Mouse (Mus musculus) gastrocnemius, adult 8-10 months (tissue): Measurements from ENCODE around the gene Olfr1168. TPM values are rescaled to one million over a fixed set of nuclear protein-coding genes. Genes with fewer than 3 reads are reported as not detected.
"Not testable (repeated sequence)": the region's sequence is repeated elsewhere in the genome, so short reads cannot be mapped to it uniquely, and the experiment has no call there.

ENCODE experiments used
- DNase-seq, 2 experiments: peaks; one replicate each; pipeline ENCODE4 v3.0.0; 2022; ENCODE audit warnings: low spot score in 2 of 2
- total RNA-seq, 4 experiments: library from RNA; stranded (reverse); gene quantifications; 2 replicates each; pipeline ENCODE4 v1.2.4; 2022

Olfr1168 gene
- not detected for total RNA-seq

DNA sequence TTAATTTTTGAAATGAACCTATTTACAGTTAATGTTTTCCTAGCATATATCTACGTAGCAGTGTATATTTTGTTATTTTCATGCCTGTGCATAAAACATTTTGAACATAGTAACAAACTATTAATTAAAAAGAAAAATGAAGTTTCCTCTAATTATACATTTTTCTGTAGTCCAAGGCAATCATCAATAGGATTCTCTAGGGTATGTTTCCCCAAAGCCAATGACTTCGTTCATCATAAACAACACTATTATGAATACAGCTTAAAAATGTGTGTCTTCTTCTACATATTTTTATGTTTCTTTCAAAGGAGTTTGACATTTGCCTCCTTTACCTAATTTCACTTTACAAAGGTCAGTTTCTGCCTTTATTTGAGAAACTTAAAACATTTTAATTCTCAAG is at the start of gene Olfr1168:
Olfr1168 (plus strand) TSS at position 301 of the 400 bp plus-strand sequence.
- DNase-seq = no peak

- not testable (repeated sequence) for DNase-seq
Observed at GRCm38 (mm10) chr2:88155093-88155492, 26.6 kb upstream of the Olfr1168 start, which contains the start of gene Olfr1167. TSS of gene Olfr1167 (minus strand) at chr2:88155193.

- no peak for DNase-seq
Observed at GRCm38 (mm10) chr2:88220784-88221183, 39.1 kb downstream of the Olfr1168 start.

DNA sequence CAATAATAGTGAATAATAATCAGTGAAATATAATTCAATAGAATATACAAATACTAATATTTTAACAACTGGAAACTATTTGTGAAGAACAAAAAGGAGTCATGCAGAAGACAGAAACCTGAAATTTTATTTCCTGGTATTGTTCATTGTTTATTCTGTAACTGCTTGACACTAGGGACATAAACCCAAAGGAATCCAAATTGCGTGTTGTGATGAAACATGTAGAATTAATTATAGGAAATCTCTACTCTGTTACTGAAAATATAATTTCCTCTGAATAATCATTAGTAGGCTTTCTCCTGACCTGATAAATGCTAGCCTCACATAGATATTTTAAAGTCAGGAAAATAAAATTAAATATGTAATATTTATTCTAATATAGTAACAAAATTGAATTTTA is 46.6 kb downstream of the Olfr1168 start, which contains the start of gene Olfr1170:
Olfr1170 (minus strand) TSS at position 101 of the 400 bp plus-strand sequence.
- no peak for DNase-seq

Other genes with a start within 250 kb of the Olfr1168 start
- gene Olfr1155, start 236.7 kb upstream of the Olfr1168 start, total RNA-seq = not detected
- not detected for gene Olfr1156, start 228.8 kb upstream of the Olfr1168 start, total RNA-seq
- not detected for gene Olfr1157, start 213.6 kb upstream of the Olfr1168 start, total RNA-seq
- not detected for gene Olfr74, start 207.2 kb upstream of the Olfr1168 start, total RNA-seq
- gene Olfr1158, start 191.8 kb upstream of the Olfr1168 start, total RNA-seq = not detected
- gene Olfr1160, start 173.6 kb upstream of the Olfr1168 start, total RNA-seq = not detected
- not detected for gene Olfr1161, start 159.1 kb upstream of the Olfr1168 start, total RNA-seq
- not detected for gene Olfr73, start 144.2 kb upstream of the Olfr1168 start, total RNA-seq
- gene Olfr1162, start 130.8 kb upstream of the Olfr1168 start, total RNA-seq = not detected
- gene Olfr1163, start 110.0 kb upstream of the Olfr1168 start, total RNA-seq = not detected
- not detected for gene Olfr1164, start 87.9 kb upstream of the Olfr1168 start, total RNA-seq
- not detected for gene Olfr1166, start 53.6 kb upstream of the Olfr1168 start, total RNA-seq
- not detected for gene Olfr1167, start 26.7 kb upstream of the Olfr1168 start, total RNA-seq
- not detected for gene Olfr1170, start 46.5 kb downstream of the Olfr1168 start, total RNA-seq
- gene Olfr1173, start 98.0 kb downstream of the Olfr1168 start, total RNA-seq = not detected
- gene Olfr1174-ps, start 133.3 kb downstream of the Olfr1168 start, total RNA-seq = not detected
- gene Olfr1175-ps, start 145.3 kb downstream of the Olfr1168 start, total RNA-seq = not detected
- not detected for gene Olfr1176, start 154.8 kb downstream of the Olfr1168 start, total RNA-seq
- not detected for gene Olfr1177-ps, start 164.6 kb downstream of the Olfr1168 start, total RNA-seq
- not detected for gene Olfr1178, start 205.2 kb downstream of the Olfr1168 start, total RNA-seq
- gene Olfr1179, start 224.6 kb downstream of the Olfr1168 start, total RNA-seq = not detected
- gene Olfr1180, start 237.3 kb downstream of the Olfr1168 start, total RNA-seq = not detected
- not detected for gene Olfr1181, start 244.3 kb downstream of the Olfr1168 start, total RNA-seq